Mouse (Mus musculus) limb, embryonic 12.5 days (tissue): ENCODE results near the gene Mbnl2. TPM values are rescaled to one million over a fixed set of nuclear protein-coding genes. Genes with fewer than 3 reads are reported as not detected.
A peak's percentile ranks its signal among the peaks of the same experiment; 100 is the strongest.

Experiments
- ATAC-seq: fragments of 200-750 bp; cut with Nextera tagmentation; 2 replicates; pipeline ENCODE4 v1.8.0; 2017; ENCODE audit warnings: low read depth, moderate TSS enrichment; ENCODE audit not compliant: insufficient number of reproducible peaks, insufficient read depth, low FRiP score, low TSS enrichment
- H3K27ac ChIP-seq: fragments of 300-500 bp; sonication (generic); 2 replicates; pipeline ENCODE4 v1.5.1; 2016; ENCODE audit warnings: mild to moderate bottlenecking, moderate library complexity
- H3K27me3 ChIP-seq: fragments of 300-500 bp; sonication (generic); 2 replicates; pipeline ENCODE4 v1.6.1; 2016; ENCODE audit warnings: mild to moderate bottlenecking, moderate library complexity
- H3K36me3 ChIP-seq: fragments of 300-500 bp; sonication (generic); 2 replicates; pipeline ENCODE4 v1.6.1; 2016; ENCODE audit warnings: mild to moderate bottlenecking, moderate library complexity
- H3K4me1 ChIP-seq: fragments of 300-500 bp; sonication (generic); replicated peaks from 2 replicates; pipeline ENCODE4 v1.6.1; 2016
- H3K4me2 ChIP-seq: fragments of 300-500 bp; sonication (generic); 2 replicates; pipeline ENCODE4 v1.6.1; 2016; ENCODE audit warnings: mild to moderate bottlenecking, moderate library complexity
- H3K4me3 ChIP-seq: fragments of 300-500 bp; sonication (generic); replicated peaks from 2 replicates; pipeline ENCODE4 v1.5.1; 2016; ENCODE audit warnings: mild to moderate bottlenecking
- H3K9ac ChIP-seq: fragments of 300-500 bp; sonication (generic); replicated peaks from 2 replicates; pipeline ENCODE4 v1.6.1; 2016; ENCODE audit warnings: mild to moderate bottlenecking, moderate library complexity
- H3K9me3 ChIP-seq: fragments of 300-500 bp; sonication (generic); 2 replicates; pipeline ENCODE4 v1.6.1; 2016; ENCODE audit warnings: mild to moderate bottlenecking, moderate library complexity
- WGBS: fragments of 180-500 bp; shearing (Covaris S2); methylation state at CpG from one replicate; pipeline ENCODE4 v1.1.7; 2016; 5-methylcytosine and 5-hydroxymethylcytosine counted together
- polyA plus RNA-seq: library from polyadenylated mRNA; unstranded; fragments of >200 nt; fragmentation: Nextera tagmentation; extraction: Ambion mirVana; gene quantifications from 2 replicates; pipeline ENCODE4 v1.2.1, GENCODE M21; 2016

The Mbnl2 gene
- polyA plus RNA-seq, 1 experiment from 2014 or later = 79.0 TPM

DNA sequence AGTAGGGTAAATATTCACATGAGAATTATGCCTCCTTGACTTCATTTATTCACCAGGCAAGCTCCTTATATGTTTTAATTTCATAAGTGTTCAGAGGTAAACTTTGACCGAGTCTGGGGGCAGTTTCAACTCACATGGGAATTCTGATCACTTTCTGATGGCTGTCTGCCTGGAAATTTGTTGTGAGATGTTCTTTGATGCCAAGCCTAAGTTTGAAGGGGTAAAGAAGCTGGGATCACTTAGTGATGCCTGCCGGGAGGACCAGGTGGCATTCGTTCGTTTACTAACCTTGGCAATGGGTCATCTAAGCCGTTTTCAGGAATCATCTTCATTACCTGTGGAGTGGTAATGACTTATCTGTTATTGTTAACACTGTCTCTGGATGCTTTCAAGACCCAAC, 23.0 kb downstream of the Mbnl2 start:
- H3K4me3 ChIP-seq = no peak overlapping the region
- no peak overlapping the region for H3K27ac ChIP-seq
- no peaks in the 10 kb centered on the region for H3K9me3 ChIP-seq
- WGBS = 71% methylated on average over 5 of the region's 5 CpGs
- H3K27me3 ChIP-seq = no peaks in the 10 kb centered on the region
- H3K36me3 ChIP-seq = peaks cover 4% of the 10 kb centered on the region; the same call in 1 of the 2 replicates
- ATAC-seq = no peak
- no peak overlapping the region for H3K9ac ChIP-seq
- peaks cover 62% of the 10 kb centered on the region for H3K4me1 ChIP-seq
- no peak overlapping the region for H3K4me2 ChIP-seq

DNA sequence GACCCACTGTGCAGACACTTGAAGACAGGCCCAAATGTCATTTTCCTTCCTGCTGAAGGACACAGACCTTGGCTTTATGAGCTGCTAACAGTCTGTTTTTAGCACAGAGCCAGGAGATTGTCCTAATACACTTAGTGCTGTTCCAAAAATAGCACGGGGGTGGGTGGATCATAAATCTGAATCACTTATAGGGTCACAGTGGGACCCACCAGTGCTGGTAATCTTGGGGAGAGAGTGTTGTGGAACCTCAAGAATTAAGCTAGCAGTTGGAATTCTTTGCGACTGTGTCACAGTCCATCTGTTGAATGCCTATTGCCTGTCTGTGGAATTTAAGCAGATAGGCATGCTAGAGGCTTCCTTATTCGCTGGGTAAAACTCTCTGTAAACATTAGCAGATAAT, 24.2 kb downstream of the Mbnl2 start:
- WGBS = 43% methylated on average over 3 of the region's 3 CpGs
- H3K4me3 ChIP-seq = no peak overlapping the region

DNA sequence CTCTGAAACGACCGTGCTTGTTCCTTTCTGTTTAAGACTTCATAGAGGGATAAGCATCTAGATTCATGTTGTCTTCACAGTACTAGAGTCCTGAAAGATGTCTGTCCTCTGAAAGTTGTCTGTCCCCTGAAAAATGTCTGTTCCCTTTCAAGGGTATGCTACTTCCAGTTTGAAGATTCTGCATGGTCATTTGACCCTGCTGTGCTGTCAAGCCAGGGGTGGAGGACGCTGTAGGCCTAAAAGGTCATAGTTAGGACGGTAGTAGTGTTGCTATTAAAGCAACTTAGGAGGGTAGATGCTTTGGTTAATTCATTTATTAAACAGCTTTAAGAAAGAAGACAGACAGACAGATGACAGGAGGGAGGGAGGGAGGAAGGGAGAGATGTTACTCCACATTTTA, 24.7 kb downstream of the Mbnl2 start:
- ATAC-seq = no peak
- Histone ChIP-seq H3K27me3 (no peaks in the 10 kb centered on the region), H3K27ac (0 out of 2 replicates have a peak overlapping the region, but pooled peaks have one; percentile 42), H3K4me2 (no peak overlapping the region), H3K36me3 (peaks cover 4% of the 10 kb centered on the region; the same call in 1 of the 2 replicates), H3K4me3 (no peak overlapping the region), H3K9me3 (no peaks in the 10 kb centered on the region), H3K4me1 (peaks cover 53% of the 10 kb centered on the region), H3K9ac (no peak overlapping the region)
- 76% methylated on average over 4 of the region's 4 CpGs for whole genome bisulfite sequencing

More for the DNA sequence above, 24.2 kb downstream of the Mbnl2 start:
- Histone ChIP-seq H3K4me1 (peaks cover 55% of the 10 kb centered on the region), H3K36me3 (peaks cover 4% of the 10 kb centered on the region; the same call in 1 of the 2 replicates), H3K4me2 (no peak overlapping the region; the same call in 1 of the 2 replicates), H3K27ac (0 out of 2 replicates have a peak overlapping the region, but pooled peaks have one; percentile 42), H3K9ac (no peak overlapping the region), H3K9me3 (no peaks in the 10 kb centered on the region), H3K27me3 (no peaks in the 10 kb centered on the region)
- no peak for ATAC-seq

DNA sequence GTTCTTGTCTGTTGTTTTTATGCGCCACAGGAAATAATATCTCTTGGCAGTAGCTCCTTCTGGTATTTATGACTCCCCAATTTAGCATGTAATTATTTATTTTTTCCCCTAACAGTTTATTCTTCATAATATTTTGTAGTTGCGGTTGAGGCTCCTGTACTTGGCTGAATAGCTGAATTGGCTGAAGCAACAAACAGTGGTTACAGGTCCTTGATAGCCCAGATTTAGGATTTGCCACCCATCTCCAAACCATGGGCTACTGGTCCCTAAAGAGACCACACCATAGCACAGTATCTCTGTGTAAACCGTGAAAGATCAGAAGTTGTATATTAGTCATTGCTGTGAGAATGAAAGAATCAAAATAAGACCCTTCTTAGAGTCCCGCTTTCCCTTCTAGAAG, 25.3 kb downstream of the Mbnl2 start:
- Histone ChIP-seq H3K27me3 (no peaks in the 10 kb centered on the region), H3K9ac (no peak overlapping the region), H3K27ac (no peak overlapping the region), H3K36me3 (no peaks in the 10 kb centered on the region), H3K9me3 (no peaks in the 10 kb centered on the region), H3K4me2 (no peak overlapping the region), H3K4me3 (no peak overlapping the region), H3K4me1 (peaks cover 46% of the 10 kb centered on the region)
- WGBS = 89% methylated on average over 4 of the region's 4 CpGs
- ATAC-seq = no peak

DNA sequence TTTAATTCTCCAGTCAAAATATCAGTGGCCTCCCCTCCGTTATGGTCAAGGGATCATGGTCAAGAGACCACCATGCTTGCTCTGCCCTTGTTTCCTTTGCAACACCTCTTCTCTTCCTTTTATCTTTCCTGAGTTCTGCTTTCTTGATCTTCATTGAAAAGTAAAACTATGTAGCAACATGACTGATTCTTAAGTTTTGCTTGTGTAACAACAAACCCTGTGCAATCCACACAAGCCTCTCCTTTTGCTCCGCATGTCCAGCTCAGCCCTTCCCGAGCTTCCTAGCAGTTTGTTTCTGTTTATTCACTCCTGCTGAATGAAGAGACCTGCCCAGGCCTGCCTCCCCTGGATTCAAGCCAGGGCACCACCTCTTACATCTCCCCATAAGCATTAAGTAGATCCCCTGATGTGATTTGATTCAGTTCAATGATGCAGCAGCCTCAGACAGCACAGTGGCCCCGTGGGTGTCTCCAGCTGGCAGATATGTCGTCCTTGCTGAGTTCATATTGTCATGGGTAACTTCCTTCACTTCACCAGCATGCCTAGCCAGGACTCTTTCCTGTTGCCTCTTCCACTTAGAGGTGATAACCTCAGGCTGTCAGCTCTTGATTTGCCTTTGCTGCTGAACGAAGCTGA, 27.6 kb downstream of the Mbnl2 start:
- H3K9me3 ChIP-seq = no peaks in the 10 kb centered on the region
- whole genome bisulfite sequencing = 36% methylated on average over 6 of the region's 6 CpGs
- no peak for ATAC-seq
- peak overlapping the region; percentile 64 for H3K27ac ChIP-seq
- H3K9ac ChIP-seq = no peak overlapping the region
- H3K36me3 ChIP-seq = no peaks in the 10 kb centered on the region
- H3K27me3 ChIP-seq = no peaks in the 10 kb centered on the region
- no peak overlapping the region for H3K4me2 ChIP-seq
- peaks cover 35% of the 10 kb centered on the region for H3K4me1 ChIP-seq
- no peak overlapping the region for H3K4me3 ChIP-seq

DNA sequence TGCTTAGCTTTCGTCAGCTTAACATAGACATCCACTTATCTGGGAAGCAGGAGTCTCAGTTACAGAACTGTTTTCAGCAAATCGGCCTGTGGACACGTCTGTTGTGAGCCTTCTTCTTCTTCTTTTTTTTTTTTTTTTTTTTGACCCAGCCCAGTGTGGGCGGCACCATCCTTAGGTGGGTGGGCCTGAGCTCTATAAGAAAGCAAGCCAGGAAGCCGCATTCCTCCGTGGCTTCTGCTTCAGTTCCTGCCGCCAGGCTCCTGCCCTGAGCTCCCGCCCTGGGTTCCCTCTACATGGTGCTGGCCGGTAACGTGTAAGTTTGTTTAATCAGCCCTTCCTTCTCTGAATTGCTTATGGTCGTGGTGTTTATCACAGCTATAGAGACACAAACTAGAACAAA, 30.8 kb downstream of the Mbnl2 start:
- no peaks in the 10 kb centered on the region for H3K9me3 ChIP-seq
- no peaks in the 10 kb centered on the region for H3K27me3 ChIP-seq
- H3K4me2 ChIP-seq = no peak overlapping the region
- no peaks in the 10 kb centered on the region for H3K36me3 ChIP-seq
- no peak overlapping the region for H3K27ac ChIP-seq
- no peak overlapping the region for H3K4me3 ChIP-seq
- peaks cover 46% of the 10 kb centered on the region for H3K4me1 ChIP-seq
- WGBS = 86% methylated on average over 11 of the region's 11 CpGs
- H3K9ac ChIP-seq = no peak overlapping the region
- no peak for ATAC-seq

DNA sequence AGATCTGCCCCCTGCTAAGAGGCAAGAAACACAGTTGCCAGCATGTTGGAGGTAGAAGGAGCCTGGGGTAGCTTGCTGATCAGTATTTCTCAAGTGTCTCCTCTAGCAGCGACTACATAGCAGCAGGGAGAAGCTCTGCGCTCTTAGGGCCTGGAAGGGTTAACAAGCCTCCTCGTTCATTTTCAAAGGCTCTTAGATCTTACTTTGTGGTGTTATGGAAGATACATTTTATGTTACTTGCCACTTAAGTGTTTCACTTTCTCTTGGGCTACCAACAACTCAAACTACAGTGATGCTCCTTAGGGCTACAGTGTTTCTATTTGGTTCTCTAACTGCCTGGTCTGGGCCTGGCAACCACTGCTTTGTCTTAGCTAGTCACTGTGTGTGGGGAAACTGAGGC, 31.9 kb downstream of the Mbnl2 start:
- Histone ChIP-seq H3K4me3 (no peak overlapping the region), H3K27ac (no peak overlapping the region), H3K4me2 (no peak overlapping the region), H3K9ac (no peak overlapping the region), H3K4me1 (peaks cover 52% of the 10 kb centered on the region), H3K9me3 (no peaks in the 10 kb centered on the region), H3K36me3 (no peaks in the 10 kb centered on the region), H3K27me3 (no peaks in the 10 kb centered on the region)
- no peak for ATAC-seq
- 63% methylated on average over 3 of the region's 3 CpGs for WGBS

DNA sequence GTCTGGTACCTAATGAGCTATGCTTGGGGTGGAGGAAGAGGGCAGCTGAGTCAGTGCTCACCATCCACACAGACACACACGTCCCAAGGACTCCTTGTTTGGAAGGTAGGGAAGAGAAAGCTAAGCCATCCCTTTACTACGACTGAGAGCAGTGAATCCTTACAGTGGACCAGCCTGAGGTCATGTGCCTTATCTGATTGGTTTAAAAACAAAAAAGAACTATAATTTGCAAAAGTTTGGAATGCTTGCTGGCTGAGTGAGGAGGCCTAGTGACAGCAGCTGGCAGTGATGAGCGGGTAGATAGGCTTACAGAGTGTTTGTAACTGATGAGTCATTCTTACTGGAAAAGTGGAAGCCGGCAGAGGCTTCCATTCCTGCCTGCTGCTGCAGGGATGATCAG, 32.5 kb downstream of the Mbnl2 start:
- WGBS = 63% methylated on average over 4 of the region's 4 CpGs

DNA sequence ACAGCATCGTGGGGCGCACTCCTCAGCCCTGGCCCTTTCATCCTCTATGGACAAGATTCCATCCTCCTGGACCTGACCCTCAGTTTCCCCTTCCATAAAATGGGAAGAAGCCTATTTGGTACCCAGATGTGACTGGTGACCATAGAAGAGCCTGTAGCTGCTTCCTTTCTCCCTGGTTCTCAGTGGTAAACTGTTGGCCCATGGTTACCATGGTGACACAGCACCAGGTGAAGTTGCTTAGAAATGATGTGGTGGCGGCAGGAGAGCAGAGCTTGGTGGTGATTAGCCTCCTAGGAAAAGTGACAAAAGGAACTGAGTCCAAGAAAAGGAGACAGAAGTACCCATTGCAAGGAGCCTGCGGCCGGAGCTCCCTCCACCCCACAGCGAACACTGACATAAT, 34.2 kb downstream of the Mbnl2 start:
- Histone ChIP-seq H3K4me1 (peaks cover 53% of the 10 kb centered on the region), H3K9ac (no peak overlapping the region), H3K9me3 (no peaks in the 10 kb centered on the region), H3K4me2 (no peak overlapping the region), H3K27ac (no peak overlapping the region), H3K36me3 (peaks cover 13% of the 10 kb centered on the region), H3K27me3 (no peaks in the 10 kb centered on the region), H3K4me3 (no peak overlapping the region)
- ATAC-seq = no peak
- 90% methylated on average over 6 of the region's 6 CpGs for WGBS

More for the DNA sequence above, 32.5 kb downstream of the Mbnl2 start:
- no peak for ATAC-seq
- H3K27ac ChIP-seq = no peak overlapping the region
- H3K9me3 ChIP-seq = no peaks in the 10 kb centered on the region
- no peak overlapping the region for H3K9ac ChIP-seq
- no peak overlapping the region for H3K4me3 ChIP-seq
- H3K36me3 ChIP-seq = peaks cover 2% of the 10 kb centered on the region
- H3K4me2 ChIP-seq = no peak overlapping the region
- no peaks in the 10 kb centered on the region for H3K27me3 ChIP-seq
- peaks cover 51% of the 10 kb centered on the region for H3K4me1 ChIP-seq

DNA sequence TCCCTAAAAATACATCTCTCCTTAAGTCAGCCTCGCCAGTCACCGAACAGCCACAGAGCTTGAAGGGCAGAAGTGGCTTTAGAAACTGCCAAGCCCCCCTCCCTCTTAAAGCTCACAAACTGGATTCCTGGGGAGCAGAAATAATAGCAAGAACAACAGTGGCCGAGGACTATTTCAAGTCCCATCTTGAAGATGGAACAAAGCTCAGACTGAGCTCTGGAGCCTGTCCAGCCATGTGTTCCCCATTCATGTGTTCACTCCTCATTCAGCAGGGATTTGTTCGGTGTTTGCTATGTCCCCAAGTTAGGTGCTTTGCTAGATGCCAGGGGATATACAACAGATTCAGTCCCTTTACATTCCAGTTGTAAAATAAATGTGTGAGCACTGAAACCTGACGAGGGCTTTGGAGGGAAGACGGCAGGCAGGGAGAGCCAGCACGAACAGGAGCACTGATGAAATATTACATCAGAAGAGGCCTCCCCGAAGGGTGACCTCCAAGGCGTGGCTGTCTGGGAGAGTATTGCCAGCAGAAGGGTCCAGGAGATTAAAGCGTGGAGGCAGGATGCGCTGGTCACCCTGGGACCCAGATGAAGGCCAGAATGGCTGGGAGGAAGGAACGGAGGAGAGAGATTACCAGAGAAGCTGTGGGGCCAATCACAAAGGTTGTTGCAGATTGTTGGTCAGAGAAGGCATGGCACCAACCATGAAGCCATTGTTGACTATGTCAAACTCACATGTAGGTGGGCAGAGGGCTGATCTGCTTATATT, 36.0 kb downstream of the Mbnl2 start:
- peaks cover 53% of the 10 kb centered on the region for H3K4me1 ChIP-seq
- 71% methylated on average over 12 of the region's 12 CpGs for WGBS

DNA sequence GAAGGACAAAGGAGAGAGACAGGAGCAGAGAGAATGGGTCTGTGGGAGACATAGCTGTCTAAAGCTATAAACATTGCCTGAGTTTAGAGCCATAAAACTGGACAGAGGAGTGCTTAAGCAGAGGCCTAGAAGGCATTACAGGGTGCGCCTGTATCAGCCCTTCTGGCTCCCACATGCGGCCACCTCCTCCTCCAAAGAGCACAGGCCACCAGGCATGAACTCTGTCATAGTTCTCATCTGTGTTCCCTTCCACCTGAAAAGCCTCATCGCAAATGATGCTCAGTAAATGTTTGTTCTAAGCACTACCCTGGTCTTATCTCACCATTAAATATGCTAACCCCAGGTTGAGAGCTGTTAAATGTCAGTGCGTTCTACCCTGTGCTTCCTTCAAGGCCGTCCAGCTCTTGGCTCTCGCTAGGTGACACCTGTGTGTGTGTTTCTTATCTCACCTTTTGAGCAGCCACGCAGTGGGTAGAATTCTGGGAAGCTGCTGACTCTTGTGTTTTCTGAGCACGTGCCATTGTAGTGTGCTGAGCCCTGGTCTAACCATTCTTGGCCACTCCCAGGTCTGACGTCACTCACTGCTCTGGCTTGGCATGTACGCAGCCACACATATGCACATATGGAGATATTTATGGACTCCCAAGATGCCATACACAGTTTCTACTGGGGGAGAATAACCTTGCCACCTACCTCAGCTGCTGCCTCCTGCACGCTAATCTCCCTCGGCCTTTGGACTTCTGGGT, 37.4 kb downstream of the Mbnl2 start:
- peak overlapping the region; percentile 35; the same call in 1 of the 2 replicates for H3K27ac ChIP-seq
- no peak overlapping the region for H3K4me3 ChIP-seq
- peaks cover 23% of the 10 kb centered on the region for H3K36me3 ChIP-seq
- H3K4me2 ChIP-seq = no peak overlapping the region
- WGBS = 70% methylated on average over 12 of the region's 12 CpGs
- no peaks in the 10 kb centered on the region for H3K27me3 ChIP-seq
- H3K9ac ChIP-seq = no peak overlapping the region
- ATAC-seq = peak; percentile 49; the same call in 1 of the 2 replicates
- H3K4me1 ChIP-seq = peaks cover 43% of the 10 kb centered on the region
- H3K9me3 ChIP-seq = no peaks in the 10 kb centered on the region

More for the DNA sequence above, 36.0 kb downstream of the Mbnl2 start:
- peaks cover 20% of the 10 kb centered on the region for H3K36me3 ChIP-seq
- no peak for ATAC-seq
- 0 out of 2 replicates have a peak overlapping the region, but pooled peaks have one; percentile 7 for H3K27ac ChIP-seq
- no peak overlapping the region for H3K4me2 ChIP-seq
- no peaks in the 10 kb centered on the region for H3K27me3 ChIP-seq
- no peaks in the 10 kb centered on the region for H3K9me3 ChIP-seq
- H3K4me3 ChIP-seq = no peak overlapping the region
- H3K9ac ChIP-seq = no peak overlapping the region
